Mouse (Mus musculus) embryonic fibroblast, embryonic 13.5 days (primary cell): Measurements from ENCODE around the gene Trim32.

Experiments
- CTCF ChIP-seq: IDR thresholded peaks from 2 replicates; pipeline ENCODE4 v1.5.1; 2011; ENCODE audit warnings: mild to moderate bottlenecking, control low read depth, low read length, moderate library complexity, borderline replicate concordance; ENCODE audit not compliant: insufficient read depth
- POLR2A ChIP-seq: IDR thresholded peaks from 2 replicates; pipeline ENCODE4 v1.6.1; 2011; ENCODE audit warnings: low read depth, mild to moderate bottlenecking, control low read depth, low read length, moderate library complexity

- TF ChIP-seq POLR2A (no peak), CTCF (no peak)
Observed at GRCm38 (mm10) chr4:65608112-65608511, 3.3 kb downstream of the Trim32 start.
